Mouse (Mus musculus) megakaryocyte, embryonic 14.5 days (primary cell): ENCODE results near the gene Vamp3.

Source experiments
- FLI1 ChIP-seq: IDR thresholded peaks from 2 replicates; pipeline ENCODE4 v1.6.1; 2012; ENCODE audit warnings: low read length, inconsistent platforms, mixed read lengths
- GATA1 ChIP-seq: IDR thresholded peaks from 3 replicates; pipeline ENCODE4 v1.6.1; 2012; ENCODE audit warnings: mixed read lengths, low read length, inconsistent platforms, borderline replicate concordance

GRCm38 (mm10) chr4:151057347-151058321 is at the start of gene Vamp3:
- no peak for TF ChIP-seq GATA1
- peak; percentile 84 for TF ChIP-seq FLI1
